Mouse (Mus musculus) layer of hippocampus, adult 8-10 months (tissue): ENCODE results near the gene Grap. TPM values are rescaled to one million over a fixed set of nuclear protein-coding genes. Genes with fewer than 3 reads are reported as not detected.

ENCODE experiments used
- DNase-seq, 2 experiments: peaks; one replicate each; pipeline ENCODE4 v3.0.0; 2022; ENCODE audit warnings: low spot score in 2 of 2
- total RNA-seq, 4 experiments: library from RNA; stranded (reverse); gene quantifications; 2 replicates each; pipeline ENCODE4 v1.2.4; 2022

The Grap gene
- total RNA-seq, 4 experiments from 2014 or later: 4.3 to 6.3 (median 5.2) TPM

DNA sequence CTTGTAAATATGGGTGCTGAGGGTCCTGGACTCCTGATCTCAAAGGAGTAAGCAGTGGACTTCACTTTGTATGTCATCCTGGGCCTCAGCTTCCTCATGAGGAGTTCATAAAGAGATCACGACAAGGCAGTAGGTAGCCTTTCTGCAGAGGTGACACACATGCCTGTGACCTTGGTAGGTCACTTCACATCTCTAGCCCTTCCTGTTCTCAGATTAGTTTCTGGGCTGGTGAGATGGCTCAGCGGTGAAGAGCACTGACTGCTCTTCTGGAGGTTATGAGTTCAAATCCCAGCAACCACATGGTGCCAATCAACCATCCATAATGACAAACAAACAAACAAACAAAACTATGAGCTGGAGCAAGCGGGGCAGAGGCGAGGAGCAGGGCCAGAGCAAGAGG, 24.6 kb downstream of the Grap start:
- DNase-seq: no peak

DNA sequence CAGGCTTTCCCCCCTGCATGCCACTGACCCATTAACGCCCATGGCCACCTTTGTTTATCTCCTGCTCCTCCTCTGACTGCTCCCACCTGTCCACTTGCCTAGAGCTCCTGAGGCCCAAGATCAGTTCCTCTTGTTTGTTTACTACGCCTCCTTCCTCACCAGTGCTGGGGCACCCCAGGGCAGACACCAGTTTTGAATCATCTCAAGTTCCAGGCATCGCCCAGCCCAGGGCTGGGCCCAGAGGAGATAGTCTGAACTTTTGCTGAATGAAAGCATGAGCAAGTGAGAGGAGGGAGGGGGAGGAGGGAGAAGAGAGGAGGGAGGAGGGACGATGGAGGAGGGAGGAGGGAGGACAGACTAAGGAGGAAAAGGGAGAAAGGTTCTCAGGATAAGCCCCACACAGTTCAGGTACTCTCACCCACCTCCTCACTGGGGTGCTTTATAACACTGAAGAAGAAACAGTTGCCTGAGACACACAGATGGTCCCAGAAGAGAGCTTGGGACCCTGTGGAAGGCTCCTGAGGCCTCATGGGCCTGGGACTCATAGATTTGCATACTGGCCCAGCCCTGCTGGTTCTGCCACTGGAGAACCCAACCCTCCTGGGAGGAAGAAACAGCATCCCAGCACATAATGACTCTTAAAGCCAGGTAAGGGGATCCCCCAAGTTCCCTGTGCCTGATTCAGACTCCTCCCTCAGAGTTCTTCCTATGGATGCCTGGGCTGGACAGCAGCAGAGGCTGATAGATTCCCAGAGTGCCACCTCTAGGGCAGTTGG, 26.2 kb downstream of the Grap start:
- DNase-seq: no peak

DNA sequence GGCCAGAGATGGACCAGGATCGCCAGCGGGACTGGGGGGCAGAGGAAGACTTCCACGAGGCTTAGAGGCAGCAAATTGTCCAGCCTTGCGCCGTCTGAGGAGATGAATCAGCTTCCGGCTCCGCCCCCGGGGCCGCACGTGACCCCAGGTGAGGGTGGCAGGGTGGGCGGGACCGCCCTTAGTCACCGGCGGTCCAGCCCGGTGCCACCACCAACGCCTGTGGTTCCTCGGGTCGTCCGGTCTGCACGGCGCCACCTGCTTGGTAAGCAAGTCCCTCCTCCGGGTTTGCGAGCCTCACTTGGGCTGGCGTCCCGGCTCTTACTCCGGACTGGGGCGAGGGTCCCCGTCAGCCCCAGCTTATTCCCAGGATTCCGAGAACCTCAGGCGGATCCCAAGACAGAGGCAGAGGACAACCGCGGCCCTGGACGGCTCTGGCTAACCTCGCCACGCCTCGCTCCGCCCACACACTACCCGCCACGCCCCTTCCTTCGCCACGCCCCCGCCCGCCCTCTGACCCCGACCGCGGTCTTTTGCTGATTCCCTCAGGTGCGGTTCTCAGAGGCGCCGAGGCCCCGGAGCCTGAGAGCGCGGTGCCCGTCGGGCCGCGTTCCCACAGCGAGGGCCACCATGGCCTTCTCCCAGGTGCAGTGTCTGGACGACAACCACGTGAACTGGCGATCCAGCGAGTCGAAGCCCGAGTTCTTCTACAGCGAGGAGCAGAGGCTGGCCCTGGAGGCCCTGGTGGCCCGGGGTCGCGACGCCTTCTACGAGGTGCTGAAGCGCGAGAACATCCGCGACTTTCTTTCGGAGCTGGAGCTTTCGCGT, 31.1 kb downstream of the Grap start, which contains the start of gene Fam83g:
TSS of gene Fam83g (plus strand) at position 185 of the 825 bp plus-strand sequence.
- DNase-seq: no peak

DNA sequence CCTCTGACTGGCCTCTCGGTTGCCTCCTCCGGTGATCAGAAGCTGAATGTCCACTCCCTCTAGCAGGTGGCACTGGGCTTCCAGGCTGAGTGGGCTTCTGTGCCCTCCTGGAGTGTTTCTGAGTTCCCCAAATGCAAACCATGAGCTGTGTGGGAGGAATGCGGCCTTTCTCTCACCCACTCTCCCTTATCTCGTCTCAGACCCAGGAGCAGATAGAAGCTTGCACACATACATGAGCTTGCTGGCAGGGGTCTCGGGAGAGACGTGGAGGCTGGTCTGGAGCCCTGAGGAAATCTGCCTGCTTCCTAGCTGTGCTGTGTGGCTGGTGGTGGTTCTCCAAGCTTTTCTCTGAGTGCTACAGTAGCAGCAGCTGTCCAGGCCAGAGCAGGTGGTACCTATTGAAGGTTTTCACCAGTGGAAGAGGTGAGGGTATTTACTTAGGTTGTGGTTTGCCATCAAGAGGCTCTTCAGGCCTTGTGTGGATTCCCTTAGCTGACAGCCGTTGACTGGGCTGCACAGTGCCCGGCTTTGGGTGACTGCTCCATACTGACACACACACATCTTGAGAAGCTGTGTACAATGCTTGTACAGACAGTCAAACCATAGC, 32.2 kb downstream of the Grap start:
- no peak for DNase-seq

DNA sequence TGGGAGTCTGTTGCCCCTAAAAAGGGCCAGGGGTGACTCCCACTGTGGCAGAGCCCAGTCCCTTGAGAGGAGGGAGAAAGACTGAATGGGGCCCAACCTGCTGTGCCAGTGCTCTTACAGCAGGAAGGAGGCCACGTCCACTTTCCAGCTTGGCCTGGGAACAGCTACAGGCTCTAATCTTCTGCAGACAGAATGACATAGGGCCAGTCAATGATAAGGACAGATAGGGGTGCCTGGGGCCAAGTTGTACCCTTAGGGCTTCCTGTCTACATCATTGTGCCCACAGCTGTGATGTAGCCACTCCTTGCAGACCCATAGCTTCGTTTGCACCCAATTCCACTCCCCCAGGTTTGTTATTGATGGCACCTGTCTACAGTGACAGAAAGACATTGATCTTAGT, 33.1 kb downstream of the Grap start:
- DNase-seq: no peak

DNA sequence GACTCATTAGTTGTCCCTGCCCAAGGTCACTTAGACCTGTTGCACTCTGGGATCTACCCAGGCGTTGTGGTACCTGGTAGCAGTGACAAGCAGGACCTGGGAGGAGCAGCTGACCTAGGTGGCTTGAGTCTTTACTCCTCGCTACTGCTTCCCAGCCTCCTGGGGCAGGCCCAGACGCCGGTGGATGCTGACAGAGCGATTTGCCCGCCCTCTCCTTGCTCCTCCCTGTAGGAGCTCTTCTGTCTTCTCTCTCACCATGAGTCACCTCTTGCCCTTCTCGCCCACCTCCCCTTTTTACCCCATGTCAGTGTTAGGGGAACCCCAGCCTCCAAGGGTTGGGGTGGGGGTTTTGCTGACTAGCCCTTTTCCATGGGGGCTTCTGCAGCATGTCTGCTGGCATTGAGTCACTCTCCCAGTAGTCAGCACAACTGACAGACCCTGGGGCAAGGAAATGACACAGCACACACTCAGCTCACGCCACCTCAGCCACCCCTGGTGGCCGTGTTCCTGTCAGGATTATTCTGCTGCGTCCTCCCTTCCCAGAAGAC, 33.9 kb downstream of the Grap start:
- no peak for DNase-seq

DNA sequence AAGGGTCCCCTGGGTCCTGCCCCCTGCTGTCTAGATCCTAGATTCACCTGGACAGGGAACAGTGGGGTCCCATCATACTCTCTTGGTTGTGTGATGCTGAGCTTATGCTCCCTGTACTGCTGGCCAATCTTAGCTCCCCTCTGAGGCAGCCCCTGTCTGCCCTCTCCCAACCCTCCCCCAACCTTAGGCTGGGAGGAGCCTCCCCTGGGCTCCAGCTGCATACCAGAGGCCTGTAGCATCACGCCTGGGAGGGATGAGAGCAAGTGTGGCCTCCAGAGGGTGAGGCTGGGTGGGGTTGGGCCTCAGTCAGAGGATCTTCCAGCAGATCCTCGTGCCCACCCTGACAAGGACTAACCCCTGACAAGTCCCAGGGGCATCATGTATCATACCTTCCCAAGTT, 34.5 kb downstream of the Grap start:
- DNase-seq: no peak

DNA sequence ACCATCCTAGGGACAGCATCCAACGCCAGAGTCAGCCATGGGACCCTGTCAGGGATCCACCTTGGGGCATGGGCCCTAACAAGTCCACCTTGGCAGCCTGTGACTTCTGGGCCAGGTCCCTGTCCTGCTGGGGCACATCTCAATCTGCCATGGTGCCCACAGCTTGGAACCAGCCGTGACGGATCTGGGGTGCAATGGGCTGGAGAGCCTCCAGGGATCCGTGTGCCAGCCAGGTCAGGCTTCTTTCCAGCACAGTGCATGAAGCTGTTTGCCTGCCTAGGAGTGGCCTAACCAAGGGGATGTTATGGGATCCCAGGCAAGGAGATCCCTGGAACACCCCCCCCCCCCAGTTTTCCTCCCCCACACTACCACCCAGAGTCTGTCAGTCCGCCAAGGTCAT, 39.9 kb downstream of the Grap start:
- no peak for DNase-seq

DNA sequence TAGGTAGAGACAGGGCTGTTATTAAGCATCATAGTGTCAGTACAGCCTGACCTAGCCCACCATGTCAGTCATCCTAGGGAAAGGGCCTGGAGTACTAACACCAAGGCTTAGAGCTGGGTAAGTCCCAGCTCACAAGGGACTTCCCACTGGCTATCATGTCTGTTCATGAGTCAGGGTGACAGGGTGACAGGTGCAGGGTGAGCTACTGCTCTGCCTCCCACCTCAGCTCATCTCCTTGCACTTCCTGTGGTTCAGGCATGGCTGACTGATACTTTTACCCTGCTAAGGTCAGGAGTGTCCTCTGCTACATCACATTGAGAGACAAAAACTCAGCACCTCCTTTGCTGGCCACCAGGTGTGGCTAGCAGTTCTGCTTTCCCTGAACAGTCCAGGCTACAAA, 45.8 kb downstream of the Grap start:
- DNase-seq: no peak

DNA sequence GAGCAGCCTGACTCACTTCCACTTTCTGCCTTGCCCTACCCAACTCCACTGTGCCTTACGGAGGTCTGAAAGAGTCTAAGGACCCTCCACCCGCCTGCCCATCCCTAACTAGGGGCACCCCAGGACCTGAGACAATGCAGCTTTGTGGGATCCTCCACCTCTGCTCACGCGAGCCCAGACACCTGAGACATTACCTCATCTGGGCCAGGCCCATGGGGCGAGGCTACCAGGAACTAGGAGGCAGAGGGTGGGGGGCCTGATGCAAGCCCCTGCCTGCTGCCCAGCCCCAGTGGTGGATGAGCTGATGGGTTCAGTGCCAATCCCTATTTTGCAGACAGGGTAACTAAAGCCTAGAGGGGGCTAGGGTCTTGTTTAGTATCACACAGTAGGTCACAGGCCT, 46.4 kb downstream of the Grap start:
- no peak for DNase-seq

DNA sequence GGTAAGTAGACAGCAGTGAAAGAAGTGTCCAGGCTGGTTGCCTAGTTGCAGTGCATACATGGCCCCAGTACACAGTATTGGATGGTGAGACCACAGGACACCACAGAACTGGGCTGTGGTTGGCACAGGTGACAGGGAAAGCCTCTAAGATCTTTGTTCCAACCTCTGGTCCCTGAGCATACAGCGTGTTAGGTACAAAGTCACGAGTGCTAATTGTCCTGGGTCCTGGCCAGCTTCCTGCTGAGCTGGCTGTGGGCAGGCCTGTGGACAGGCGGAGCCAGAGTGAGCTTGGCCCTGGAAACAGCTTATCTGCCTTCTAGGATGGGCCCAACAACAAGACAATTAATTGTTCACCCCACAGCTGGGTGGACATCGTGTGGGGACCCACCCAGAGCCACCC, 46.9 kb downstream of the Grap start:
- no peak for DNase-seq

DNA sequence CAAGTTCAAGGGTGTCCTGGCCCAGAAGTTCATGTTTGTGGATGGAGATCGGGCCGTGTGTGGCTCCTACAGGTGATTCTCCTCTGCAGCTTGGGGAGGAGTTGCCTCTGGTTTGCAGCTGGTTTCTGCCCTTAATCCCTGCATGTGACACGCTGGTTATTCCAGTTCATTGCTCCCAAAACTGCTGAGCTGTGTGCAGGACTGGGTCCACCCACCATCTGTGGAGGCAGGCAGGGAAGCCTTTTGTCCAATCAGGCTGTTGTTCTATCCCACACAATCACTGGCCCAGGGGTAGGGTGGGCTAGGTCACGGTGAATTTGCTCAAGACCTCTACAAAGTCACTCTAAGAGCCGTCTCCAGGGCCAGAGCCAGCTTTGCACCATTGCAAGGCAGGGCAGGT, 48.6 kb downstream of the Grap start:
- DNase-seq: no peak

DNA sequence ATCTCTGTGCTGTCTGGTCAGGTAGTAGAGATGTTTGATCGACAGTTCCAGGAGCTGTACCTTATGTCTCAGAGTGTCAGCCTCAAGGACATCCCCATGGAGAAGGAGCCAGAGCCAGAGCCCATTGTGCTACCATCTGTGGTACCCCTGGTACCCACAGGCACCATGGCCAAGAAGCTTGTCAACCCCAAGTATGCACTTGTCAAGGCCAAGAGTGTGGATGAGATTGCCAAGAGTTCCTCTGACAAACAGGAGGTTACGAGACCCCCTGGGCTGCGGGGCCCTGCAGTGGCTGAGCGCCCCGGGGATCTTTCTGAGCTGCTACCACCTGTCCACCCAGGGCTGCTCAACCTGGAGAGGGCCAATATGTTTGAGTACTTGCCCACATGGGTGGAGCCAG, 49.4 kb downstream of the Grap start:
- DNase-seq: no peak

DNA sequence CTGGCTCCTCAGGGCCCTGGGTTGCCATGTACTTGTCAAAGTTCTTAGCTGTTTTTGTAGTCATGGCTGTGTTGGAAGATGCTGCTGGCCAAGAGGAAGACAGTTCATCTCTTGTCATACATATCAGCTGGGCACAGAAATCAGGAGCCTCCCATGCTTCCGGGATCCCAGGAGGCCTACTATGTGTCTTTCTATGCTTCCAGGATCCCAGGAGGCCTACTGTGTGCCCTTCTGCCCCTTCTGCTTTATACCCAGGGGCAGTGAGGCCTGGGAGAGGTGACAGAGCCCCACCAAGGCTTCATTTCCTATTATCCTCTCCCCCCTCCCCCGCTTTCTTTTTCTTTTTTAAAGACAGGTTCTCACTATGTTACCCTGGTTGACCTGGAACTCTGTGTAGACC, 52.5 kb downstream of the Grap start:
- no peak for DNase-seq

DNA sequence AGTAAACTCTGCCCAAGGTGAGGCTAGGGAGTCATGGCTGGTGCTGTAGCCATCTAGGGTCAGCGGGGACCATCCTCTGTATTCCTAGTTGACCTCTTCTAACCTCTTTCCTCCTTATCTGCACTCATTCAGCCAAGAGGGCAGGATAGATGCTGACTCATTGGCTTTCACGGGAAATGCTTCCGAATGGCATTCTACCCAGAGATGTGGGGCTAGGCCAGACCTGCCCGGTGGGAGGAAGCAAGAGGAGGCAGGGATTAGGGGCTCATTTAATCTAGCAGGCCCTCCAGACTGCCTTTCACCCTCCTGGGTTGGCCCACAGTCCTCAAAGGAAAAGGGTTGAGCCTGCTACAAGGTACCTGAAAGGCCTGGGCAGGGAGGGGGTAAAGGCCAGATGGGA, 53.2 kb downstream of the Grap start:
- no peak for DNase-seq

DNA sequence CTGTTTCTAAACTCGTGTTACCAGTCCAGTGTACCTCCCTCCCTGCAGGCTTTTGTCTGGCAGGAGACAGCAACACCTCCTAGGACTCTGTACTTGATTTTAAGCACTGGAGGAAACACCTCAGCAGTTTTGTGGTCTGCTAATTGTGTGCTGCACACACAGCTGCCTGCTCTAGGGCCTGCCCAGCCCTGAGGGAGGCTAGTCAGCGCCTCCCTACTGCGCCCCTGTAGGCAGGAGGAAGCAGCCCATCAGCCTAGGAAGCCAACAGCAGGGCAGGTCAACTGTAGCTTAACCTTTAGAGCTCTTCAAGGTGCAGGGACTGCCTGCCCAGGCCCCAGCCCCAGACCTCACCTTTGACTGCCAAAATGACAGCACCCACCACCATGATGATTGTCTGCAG, 55.9 kb downstream of the Grap start:
- DNase-seq: no peak

DNA sequence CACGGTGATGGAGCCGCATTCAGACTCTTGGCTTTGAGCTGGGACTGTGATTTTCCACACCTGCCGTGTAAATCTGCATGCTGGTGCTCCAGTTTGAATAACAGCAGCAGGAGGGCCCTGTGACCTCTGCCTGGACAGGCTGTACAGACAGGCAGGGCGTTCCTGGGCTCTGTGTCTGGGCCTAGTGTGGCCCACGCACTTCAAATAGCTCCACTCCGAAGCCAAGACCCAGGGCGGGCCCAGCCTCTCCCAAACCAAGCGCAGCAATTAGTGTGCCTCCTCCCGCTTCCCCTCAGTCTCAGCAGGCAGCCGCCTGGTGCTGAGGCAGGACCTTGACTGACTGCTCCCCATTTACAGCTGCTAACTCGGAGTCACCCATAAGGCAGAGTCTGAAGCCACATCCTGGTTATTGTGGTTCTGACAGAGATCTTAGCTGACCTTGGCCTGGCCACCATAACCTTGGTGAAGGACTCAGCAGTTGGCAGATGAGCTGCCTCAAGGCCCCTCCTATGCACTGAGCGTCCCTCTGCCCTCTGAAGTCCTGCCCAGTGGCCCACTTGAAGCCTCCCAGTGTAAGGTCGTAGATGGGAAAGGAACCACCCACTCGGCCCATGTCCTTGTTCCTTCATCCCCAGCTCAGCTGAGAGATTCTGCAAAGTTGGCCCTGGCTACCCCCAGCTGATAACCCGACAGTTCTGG, 60.2 kb downstream of the Grap start:
- DNase-seq: no peak

DNA sequence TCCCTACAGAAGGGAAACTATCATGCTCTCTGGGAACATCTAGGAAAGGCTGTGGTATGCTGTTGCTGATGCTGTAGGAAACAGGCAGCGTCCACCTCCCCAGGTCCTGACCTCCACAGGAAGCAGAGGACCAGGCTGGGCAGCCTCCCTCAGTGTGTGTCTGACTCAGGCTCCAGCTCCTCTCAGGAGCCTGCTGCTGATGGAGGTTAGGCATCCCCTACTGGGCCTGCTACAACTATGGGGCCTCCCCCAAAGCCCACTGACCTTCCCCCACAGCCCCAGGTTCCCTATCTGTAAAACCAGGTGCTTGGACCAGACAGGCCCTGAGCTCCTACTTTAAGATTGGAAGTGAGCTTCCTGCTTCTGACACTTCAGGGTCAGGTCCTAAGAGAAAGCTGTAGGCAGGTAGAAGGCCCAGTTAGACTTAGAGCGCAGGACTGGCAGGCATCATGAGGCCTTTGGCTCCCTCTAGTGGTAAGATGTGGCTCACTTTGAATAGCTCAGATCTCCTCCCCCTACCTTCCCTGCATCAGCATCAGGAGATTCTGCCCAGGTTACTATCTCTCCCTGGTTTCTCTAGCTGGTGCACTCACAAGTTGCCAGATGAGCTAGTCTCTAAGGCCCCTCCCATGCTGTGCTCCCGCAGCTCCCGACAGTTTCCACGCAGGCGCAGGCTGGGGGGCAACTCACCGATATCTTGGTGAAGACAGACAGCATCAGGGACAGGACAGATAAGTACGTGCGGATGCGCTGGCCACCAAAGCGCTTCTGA, 61.5 kb downstream of the Grap start:
- DNase-seq: peak; percentile 48 to 77

DNA sequence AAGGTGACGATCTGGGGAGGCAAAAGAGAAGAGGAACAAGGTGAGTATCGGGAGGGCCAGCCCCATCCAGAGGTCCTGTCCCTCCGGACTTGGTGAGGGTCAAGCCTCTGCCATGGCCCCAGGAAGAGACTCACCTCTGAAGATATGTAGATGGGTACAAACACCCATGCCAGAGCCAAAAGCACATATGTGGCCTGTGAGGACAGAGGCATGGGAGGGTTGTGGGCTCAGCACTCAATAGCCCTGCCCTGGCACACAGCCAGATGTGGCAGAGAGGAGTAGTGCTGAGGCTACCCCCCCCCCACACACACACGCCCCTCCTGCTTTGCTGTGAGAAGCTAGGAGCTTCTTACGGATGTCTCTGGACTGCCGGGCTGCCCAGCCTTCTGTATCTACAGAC, 62.1 kb downstream of the Grap start:
- DNase-seq: no peak

DNA sequence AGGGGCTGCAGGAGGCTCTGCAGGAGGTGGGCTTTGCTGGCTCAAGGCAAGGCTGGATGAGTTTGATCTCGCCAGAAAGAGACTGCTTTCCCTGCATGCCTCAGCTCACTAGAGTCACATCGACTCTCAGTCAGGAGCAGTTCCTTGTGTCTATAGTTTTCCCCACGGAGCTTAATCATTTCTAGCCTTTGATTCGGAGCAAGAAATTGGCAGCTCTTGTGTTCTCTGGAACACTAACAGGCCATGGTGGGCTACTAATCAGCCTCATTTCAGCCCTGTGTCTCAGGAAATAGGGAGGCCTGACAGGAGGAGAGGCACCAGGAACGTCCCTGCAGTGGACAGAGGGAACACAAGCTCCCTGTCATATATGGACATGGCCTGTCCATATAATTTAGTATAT, 64.9 kb downstream of the Grap start:
- no peak for DNase-seq

DNA sequence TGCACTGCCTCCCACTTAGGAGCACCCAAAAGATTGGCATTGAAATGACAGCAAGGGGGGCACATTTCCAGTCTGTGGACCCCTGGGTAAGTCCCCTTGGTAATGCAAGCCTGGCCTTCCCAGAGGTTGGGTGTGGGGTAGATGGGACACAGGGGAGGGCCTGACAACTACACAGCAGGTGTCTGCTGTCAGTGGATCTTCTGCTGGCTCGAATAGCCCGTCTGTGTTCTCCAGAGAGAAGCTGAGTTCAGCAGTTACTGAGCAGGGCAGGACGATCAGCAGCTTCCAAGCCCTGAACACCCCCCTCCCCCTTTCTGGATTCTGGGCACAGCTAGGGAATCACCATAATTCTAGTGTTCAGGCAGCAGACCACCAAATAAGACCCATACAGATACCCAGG, 66.3 kb downstream of the Grap start:
- no peak for DNase-seq
